Mouse (Mus musculus): ENCODE data around the gene Hps4. TPM values are rescaled to one million over a fixed set of nuclear protein-coding genes. Genes with fewer than 3 reads are reported as not detected.

Hps4 gene
- total RNA-seq, 2 experiments from 2014 or later = 11.5 to 12.8 TPM

DNA sequence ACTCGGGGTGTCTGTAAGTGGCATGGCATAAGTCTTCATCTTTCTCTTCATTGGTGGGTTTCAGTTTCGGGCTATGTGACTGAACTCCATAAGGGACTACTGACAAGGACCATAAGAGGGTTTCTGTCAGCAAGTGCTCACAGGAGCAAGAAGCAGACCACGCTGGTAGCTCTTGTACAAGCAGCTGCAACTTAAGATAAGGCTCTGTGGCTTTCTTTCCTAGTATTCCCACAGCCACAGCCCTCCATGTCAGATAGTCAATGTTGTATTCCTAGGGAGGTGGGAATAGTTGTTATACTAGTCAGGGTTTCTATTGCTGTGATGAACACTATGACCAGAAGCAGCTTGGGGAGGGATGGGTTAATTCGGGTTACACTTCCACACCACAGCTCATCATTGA, 16.6 kb downstream of the Hps4 start:
- no peak for DNase-seq
- intact Hi-C loops (cut with DNase I) = no loop called here

DNA sequence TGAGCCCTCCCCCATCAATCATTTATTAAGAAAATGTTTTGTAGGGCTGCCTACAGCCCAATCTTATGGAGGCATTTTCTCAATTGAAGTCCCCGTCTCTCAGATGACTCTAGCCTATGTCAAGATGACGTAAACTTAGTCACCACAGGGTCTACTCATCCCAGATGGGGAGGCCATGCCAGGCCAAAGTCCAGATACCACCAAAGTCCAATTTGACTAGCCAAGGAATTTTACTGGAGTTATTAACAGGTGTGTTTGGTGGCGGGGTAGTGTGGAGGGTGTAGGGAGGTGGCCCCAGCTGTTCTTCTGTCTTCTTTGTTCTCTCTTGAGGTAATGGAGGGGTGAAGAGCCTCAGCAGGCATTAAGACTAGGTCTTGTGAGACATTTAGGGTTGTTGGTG, 17.2 kb downstream of the Hps4 start:
- intact Hi-C loops (cut with DNase I) = no loop called here
- DNase-seq = no peak

DNA sequence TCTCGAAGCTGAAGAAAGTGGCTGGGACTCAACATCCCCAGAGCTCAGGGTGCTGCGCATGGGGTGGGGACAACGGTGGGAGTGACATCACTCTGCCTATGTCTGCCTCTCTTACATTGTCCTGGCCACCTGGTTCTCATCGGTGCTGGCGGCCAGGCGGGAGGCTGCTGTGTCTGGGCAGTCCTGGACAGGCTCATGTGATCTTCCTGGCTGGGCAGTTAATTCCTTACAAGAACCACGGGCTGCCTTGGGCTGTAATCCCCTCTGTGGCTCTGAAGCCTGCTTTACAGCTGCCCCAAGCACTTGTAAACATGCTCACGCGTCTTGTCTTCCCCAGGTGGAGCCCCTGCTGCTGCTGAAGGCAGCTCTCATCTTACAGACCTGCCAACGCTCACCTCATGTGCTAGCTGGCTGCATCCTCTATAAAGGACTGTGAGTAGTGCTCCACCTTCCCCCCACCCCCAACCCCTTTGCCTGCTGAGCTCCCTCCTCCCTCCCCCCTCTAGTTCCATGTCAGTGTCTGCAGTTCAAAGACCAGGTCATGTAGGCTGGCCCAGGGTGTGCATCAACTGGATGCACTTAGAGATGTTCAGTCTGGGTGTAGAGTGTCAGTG, 21.4 kb downstream of the Hps4 start:
- DNase-seq = no peak
- intact Hi-C loops (cut with DNase I) = no loop called here

DNA sequence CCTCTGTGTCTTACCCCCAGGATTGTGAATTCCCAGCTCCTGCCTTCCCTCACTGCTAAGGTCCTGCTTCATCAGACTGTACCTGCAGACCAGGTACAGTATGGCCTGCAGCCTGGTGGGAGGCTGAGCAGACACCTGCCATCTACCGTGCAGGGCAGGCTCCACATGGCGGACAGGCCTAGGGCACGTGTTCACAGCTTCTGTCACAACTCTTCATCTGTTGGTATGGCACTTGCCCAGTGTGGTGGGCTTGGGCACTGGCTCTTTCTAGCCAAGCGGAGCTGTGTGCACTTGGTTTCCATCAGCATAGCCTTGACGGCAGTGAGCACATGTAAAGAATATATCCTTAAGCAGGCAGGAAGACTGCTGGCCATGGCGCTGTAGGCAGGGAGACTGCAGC, 24.0 kb downstream of the Hps4 start:
- intact Hi-C loops (cut with DNase I) = no loop called here
- DNase-seq = no peak

DNA sequence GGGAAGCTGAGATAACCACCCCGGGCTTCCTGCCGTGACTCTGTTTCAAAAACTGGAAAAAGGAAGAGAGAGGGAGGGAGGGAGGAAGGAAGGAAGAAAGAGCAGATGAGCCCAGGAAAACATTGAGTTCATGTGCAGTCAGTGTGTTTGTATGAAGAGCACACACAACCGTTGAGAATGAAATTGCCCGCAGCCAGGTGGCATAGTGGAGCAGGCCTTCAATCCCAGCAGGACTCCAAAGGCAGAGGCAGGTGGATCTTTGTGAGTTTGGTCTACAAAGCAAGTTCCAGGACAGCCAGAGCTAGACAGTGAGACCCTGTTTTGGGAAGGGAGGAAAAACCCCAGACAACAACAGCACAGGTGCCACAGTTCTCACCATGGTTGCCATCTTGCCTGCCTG, 24.5 kb downstream of the Hps4 start:
- intact Hi-C loops (cut with DNase I) = no loop called here
- DNase-seq = no peak

DNA sequence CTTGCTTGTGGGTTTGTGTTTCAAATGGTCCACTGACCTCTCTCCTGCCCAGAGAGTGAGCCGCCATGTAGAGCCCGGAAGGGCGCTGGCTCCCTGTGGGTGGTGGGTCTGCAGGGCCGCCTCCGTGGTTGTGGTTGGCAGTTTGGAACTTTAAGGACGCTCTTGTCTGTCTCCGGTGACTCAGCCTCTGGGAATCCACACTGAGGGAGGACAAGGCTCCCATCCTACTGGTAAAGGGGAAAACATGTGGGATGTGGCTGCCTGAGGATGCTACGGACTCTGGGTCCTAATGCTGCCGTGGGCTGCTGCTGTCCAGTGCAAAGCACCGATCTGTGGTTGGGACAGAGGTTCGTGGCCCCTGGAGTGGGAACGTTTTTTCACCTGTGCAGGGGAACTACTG, 25.0 kb downstream of the Hps4 start:
- intact Hi-C loops (cut with DNase I) = no loop called here
- no peak for DNase-seq

DNA sequence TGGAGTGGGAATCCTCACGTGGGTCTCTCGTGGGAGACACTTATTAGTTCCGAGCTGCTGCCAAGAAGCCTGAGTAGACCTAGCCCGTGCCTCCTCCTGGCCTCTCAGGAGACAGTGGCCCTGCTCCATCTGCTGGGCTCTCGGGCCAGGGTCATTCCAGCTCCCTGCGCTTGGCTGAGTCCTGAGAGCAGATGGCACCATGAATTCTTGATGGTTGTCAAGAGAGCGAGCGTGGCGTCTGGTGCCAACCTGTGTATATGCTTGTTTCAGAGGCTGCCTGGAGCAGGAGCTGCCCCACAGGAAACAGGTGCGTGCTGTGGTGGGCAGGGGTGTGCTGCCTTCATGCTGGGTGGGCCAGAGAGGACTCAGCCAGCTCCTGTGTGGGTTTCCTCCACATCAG, 25.8 kb downstream of the Hps4 start:
- DNase-seq = no peak
- intact Hi-C loops (cut with DNase I) = no loop called here

DNA sequence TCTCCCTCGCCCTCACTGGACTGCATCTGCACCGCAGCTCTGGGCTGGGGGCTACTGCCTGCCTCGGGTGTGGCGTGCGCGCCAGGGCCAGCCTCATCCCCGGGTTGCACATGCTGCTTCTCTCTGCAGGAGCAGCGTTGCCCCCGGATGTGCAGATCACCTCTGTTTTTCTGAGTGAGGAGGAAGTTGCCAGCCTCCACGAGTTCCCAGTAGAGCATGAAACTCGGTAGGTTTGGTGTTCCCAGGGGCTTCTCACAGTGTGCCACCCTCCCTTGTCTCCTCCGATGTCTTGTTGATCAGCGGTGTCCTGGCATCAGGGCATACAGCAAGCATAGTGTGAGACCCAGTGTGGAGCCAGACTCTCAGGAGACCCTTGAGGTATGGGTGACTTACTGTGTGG, 26.4 kb downstream of the Hps4 start:
- no peak for DNase-seq
- intact Hi-C loops (cut with DNase I) = no loop called here

DNA sequence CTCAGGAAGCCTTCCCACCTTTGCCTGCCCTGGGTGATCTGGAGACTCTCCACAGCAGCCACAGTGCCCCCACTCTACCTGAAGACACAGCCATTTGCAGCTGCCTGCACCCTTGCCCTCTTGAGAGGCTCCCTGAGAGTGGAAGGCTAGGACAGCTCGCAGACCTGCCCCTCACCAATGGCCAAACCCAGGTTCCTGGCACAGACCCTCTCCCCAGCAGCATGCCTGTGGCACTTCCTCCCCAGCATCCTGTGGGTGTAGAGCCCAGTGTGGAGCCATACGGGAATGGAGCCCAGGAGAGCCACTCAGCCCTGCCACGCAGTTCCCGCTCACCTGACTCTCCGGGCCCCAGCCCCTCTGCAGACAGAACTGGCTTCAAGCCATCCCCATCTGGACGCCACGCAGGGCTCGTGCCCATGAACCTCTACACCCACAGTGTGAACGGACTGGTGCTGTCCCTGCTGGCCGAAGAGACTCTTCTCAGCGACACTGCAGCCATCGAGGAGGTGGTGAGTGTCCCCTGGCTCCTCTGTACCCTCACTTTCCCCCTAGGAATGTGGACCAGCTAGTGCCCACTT, 27.4 kb downstream of the Hps4 start:
- DNase-seq = no peak
- intact Hi-C loops (cut with DNase I) = no loop called here

DNA sequence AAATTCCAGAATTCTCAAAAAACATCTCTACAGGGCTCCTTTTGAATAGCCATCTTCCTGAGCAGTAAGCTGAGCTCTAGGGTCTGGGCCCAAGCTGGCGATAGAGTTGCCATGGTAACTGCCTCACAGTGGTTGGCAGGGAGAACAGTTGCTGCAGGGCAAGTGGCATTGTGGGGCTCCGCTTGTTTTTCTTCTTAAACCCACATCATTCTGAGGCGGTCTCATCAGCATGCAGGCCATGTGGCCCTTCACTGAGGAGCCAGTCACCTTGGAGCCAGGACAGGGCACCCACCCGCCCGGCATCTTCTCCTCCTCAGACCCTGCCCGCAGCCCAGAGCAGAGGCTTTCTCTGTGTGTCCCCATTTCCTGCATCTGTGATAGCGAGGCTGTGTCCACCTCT, 29.1 kb downstream of the Hps4 start:
- DNase-seq = no peak
- intact Hi-C loops (cut with DNase I) = no loop called here

DNA sequence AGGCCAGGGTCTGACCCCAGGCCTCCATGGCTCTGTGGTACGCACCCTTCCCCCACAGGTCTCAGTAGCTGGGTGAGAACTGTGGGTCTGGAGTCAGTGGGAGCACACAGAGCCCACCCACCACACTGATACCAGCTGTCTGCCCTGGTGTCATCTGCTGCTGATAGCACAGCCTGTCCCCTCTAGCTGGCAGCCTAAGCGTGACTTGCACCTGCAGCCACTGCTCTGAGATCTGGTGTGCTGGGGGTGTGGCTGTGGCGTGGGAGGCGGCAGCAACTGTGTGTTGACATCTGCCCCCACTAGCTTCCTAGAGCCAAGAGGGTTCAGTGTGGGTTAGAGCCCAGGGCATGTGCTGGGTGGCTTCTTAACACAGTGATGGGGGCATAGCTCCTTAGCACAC, 33.2 kb downstream of the Hps4 start:
- intact Hi-C loops (cut with DNase I) = no loop called here
- DNase-seq = no peak

DNA sequence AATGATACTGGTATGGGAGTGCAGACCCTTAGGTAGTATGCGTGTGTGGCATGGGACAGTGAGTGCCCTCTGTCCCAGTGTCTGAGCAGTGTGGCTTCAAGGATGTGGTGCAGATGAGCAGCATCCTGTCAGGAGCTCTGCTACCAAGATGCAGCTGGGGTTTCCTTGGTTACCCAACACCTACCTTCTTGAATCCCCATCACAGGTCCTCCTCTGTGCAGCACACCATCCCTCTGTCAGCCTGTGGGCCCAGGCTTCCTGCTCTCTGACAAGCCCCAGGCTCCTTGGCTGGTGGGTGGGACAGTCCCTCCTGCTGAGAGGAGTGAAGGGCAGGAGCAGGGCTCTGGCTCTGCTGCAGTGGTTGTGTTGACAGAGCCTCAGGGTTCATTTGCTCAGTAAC, 34.5 kb downstream of the Hps4 start:
- DNase-seq = no peak
- intact Hi-C loops (cut with DNase I) = no loop called here

DNA sequence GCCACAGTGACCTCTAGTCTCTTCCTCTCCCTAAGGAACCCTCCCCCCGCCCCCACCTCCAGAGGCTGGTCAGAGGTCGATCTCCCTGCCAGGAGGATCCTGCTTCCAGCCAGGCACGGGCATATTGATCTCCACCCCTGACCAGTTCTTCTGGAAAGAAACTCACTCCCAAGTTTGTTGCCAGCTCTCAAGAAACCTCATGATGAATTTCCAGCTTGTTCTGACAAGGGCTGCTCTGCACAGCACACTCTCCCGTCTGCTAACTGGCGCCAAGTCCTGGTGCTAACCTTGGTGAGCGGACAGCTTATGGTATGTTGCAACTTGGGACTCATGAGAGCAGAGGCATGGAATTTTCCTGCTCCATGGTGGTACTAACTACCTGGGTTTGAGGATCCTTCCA, 35.8 kb downstream of the Hps4 start:
- DNase-seq = no peak
- intact Hi-C loops (cut with DNase I) = no loop called here

DNA sequence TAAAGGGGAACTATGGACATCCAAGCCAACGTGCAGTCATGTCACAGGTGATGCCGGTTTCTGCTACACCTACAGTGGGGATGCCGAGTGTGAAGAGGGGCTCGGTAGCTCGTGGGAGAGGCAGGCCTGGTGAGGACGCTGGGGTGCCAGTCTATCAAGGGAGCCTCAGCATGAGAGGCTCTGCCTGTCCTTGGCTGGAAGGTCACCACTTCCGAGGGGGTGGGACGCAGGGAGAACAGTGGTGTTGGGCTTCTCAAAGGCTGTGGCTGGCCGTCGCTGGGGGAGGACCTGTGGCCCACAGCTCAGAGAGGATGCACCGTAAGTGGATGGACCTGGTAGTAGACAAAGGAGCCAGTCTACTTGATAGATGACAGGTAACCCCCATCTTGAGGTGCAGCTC, 38.3 kb downstream of the Hps4 start:
- no peak for DNase-seq
- intact Hi-C loops (cut with DNase I) = no loop called here

DNA sequence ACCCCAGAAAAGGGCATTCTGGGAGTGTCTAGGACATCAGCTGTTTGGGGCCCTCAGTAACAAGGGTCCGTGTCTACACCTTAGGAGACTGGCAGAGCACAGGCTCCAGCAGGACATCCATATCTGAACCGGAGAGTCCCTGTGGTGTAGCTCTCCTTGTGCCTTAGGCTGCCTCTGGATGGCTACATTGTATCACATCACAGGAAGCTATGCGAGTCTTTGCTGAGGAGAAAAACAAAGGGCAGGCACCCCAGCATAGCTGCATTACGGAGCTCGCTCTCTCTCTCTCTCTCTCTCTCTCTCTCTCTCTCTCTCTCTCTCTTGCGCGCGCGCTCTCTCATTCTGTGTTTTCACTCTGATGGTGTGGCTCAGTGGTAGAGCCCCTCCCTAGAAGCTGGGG, 39.2 kb downstream of the Hps4 start:
- intact Hi-C loops (cut with DNase I) = no loop called here

DNA sequence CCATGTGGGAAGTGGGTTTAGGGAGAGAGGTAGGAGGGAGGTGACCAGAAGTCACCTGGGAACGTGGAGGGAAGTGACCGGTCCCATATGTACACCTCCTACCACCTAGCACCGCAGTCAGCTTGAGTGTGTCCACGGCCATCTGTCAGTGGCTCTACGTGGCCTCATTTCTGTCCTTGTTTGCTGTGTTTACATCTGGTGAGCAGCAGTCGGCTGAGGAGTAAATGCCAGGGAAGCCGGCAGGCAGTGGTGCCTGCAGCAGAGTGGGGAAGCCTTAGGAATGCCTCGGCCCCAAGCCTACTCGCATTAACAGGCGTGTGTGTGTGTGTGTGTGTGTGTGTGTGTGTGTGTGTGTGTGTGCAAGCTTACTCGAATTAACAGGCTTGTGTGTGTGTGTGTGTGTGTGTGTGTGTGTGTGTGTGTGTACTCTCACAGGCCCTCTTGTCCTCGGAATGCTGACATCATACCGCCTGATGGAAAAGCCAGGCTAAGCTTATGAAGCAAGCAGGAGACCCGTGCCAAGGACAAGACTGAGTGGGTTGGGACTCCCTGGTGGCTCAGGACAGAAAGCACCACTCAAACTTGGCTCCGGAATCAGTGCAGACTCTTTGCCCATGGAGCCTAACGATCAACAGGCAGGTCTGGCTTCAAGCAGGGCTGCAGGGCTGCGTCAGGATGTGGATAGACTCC, 39.9 kb downstream of the Hps4 start:
- peak; percentile 45 to 56 for DNase-seq
- intact Hi-C loops (cut with DNase I) = no loop called here

More for the DNA sequence above, 39.2 kb downstream of the Hps4 start:
- DNase-seq = no peak

DNA sequence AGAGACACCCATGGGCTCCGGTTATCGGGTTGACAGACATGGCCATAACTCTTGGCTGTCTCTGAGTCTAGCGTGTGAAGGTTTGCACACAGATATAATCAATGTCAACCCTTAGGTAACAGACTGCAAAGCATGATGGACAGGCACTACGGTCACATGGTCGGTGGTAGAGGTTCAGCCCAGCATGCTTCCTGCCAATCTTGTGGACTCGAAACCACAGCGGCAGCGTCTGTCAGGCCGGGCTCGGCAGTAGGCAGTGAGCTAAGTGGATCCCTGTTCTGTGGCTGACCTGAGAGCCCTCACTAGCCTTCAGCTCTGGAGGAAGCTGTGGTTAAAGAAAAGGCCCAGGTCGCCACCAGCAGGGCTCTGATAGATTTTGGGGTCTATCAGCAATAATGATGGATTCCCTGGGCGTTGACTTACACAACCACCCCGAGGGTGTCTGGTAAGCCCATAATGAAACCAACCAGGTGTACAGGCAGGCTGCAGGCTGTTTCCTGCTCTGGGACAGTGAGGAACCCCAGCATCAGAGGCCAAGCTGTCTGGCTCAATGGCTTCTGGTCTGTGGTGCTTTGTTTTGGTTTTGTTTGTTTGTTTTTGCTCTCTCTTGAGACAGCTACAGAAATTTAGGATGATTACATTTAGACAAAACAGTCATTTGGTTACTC, 42.1 kb downstream of the Hps4 start:
- intact Hi-C loops (cut with DNase I) = no loop called here
- no peak for DNase-seq

DNA sequence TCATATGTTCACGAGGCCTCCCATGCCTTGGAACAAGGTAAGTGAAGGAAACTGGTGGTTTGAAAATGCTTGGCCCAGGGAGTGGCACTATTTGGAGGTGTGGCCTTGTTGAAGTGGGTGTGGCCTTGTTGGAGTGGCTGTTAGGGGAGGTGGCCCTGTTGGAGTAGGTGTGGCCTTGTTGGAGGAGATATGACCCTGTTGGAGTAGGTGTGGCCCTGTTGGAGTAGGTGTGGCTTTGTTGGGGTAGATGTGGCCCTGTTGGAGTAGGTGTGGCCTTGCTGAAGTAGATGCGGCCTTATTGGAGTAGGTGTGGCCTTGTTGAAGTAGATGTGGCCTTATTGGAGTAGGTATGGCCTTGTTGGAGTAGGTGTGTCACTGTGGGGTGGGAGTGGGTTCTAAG, 43.1 kb downstream of the Hps4 start:
- intact Hi-C loops (cut with DNase I) = no loop called here
- no peak for DNase-seq

DNA sequence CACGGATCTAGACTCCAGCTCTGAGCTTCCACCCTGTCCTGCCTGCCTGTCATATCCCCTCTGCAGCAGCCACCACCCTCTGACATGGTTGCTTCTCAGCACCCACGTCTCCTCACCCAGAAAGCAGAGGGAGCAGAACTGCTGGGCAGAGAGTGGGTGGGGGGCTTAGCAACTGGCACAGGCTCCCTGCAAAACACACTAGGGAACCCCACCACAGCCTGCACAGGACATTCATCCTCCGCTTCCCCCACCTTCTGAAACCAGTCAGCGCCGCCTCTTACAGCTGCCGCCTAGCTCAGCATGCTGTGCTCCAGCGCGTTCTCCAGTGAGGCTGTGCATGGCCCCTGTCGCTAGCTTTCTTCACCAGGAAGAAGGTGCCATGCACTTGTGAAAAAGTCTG, 46.5 kb downstream of the Hps4 start:
- DNase-seq = no peak
- intact Hi-C loops (cut with DNase I) = no loop called here

DNA sequence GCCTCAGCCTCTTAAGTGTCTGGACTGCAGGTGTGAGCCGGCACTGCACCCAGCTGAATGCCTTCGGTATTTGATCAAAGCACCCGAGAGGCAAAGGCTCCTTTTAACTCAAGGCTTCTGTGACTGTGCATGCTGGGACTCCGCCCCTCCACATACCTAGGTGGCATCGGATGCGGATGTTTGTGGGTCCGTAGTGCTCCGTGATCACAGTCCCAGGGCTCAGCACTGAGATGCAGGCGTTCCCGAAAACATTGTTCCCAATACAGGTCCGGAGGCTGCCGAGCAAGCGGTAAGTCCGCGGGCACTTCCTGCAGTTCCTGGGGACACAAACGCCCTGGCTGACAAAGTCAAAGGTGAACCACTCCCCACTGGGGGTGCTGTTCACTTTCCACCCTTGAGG, 48.1 kb downstream of the Hps4 start:
- intact Hi-C loops (cut with DNase I) = no loop called here
- DNase-seq = no peak

DNA sequence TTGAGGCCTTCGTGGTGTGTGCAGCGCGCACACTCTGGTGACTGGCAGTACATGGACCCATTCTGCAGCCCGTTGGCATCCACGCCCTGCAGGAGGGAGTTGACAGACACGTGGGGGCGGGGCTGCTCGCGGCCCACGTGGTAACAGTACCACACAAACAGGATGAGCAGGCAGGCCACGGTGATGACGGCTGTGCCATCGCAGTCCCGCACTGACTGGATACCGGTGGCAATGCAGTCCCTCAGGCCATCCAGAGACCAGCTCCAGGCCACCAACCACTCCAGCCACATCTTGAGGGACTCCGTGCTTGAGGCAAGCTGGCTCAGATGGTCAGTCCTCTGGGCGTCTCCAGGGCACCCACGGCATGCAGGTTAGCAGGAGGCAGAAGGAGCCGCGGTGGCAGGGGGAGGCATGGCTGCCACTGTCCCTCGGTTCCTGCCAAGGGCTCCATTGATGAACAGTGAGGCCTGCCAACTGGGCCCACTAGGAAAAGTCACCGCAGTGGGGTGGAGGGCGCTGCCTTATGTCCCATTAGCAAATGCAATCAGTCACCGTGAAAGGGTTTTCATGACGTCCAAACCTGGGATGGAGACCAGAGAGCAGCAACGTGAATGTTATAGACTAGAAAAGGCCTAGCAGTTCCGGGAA, 48.9 kb downstream of the Hps4 start:
- intact Hi-C loops (cut with DNase I) = no loop called here
- no peak for DNase-seq
